Mouse (Mus musculus): ENCODE measurements around the gene Ankrd23. TPM values are rescaled to one million over a fixed set of nuclear protein-coding genes. Genes with fewer than 3 reads are reported as not detected.
A peak's percentile ranks its signal among the peaks of the same experiment; 100 is the strongest.

The Ankrd23 gene
- total and polyA plus RNA-seq, 2 experiments from 2014 or later = 34.2 to 93.8 TPM

- Histone ChIP-seq H3K27me3 (ENCODE audit: control insufficient read depth, insufficient read depth, low read length) (no peaks in the 10 kb centered on the region), H3K27ac (ENCODE audit: low read depth) (no peak overlapping the region), H3K9ac (replicated peaks; ENCODE audit: low read depth, low read length) (no peak overlapping the region), H3K9me3 (replicated peaks; ENCODE audit: control insufficient read depth, low read length) (no peaks in the 10 kb centered on the region), H3K4me2 (ENCODE audit: low read depth, low read length) (no peak overlapping the region), H3K36me3 (replicated peaks; ENCODE audit: control insufficient read depth, insufficient read depth, low read length) (no peaks in the 10 kb centered on the region), H3K4me1 (ENCODE audit: control insufficient read depth, insufficient read depth) (peaks cover 23% of the 10 kb centered on the region; the same call in 1 of the 2 replicates), H3K4me3 (ENCODE audit: low read depth, low read length) (no peak overlapping the region)
- no peak for DNase-seq (ENCODE audit: low spot score)
- 77% methylated on average over 4 of the region's 4 CpGs for WGBS
- TF ChIP-seq CTCF (IDR thresholded peaks at IDR 0.05; ENCODE audit: low read depth) = no peak
- TF ChIP-seq EP300 (IDR thresholded peaks at IDR 0.05; ENCODE audit: low read depth) = no peak
- no peak for ATAC-seq (ENCODE audit: insufficient read depth, low read depth)
Measured at GRCm38 (mm10) chr1:36563632-36564031, 26.9 kb upstream of the Ankrd23 start.

- no peaks in the 10 kb centered on the region for H3K27me3 ChIP-seq (ENCODE audit: control insufficient read depth, insufficient read depth, low read length)
- no peaks in the 10 kb centered on the region for H3K36me3 ChIP-seq (replicated peaks; ENCODE audit: control insufficient read depth, insufficient read depth, low read length)
- DNase-seq (ENCODE audit: low spot score) (no peak), ATAC-seq (ENCODE audit: insufficient read depth, low read depth) (no peak)
- no peak overlapping the region for H3K4me3 ChIP-seq (ENCODE audit: low read depth, low read length)
- no peak overlapping the region for H3K4me2 ChIP-seq (ENCODE audit: low read depth, low read length)
- H3K27ac ChIP-seq (ENCODE audit: low read depth) = no peak overlapping the region
- no peak overlapping the region for H3K9ac ChIP-seq (replicated peaks; ENCODE audit: low read depth, low read length)
- peaks cover 25% of the 10 kb centered on the region; the same call in 1 of the 2 replicates for H3K4me1 ChIP-seq (ENCODE audit: control insufficient read depth, insufficient read depth)
- TF ChIP-seq CTCF (IDR thresholded peaks at IDR 0.05; ENCODE audit: low read depth) (no peak), EP300 (IDR thresholded peaks at IDR 0.05; ENCODE audit: low read depth) (no peak)
- WGBS = 81% methylated on average over 2 of the region's 2 CpGs
- H3K9me3 ChIP-seq (replicated peaks; ENCODE audit: control insufficient read depth, low read length) = no peaks in the 10 kb centered on the region
Measured at GRCm38 (mm10) chr1:36563197-36563596, 26.5 kb upstream of the Ankrd23 start.

DNA sequence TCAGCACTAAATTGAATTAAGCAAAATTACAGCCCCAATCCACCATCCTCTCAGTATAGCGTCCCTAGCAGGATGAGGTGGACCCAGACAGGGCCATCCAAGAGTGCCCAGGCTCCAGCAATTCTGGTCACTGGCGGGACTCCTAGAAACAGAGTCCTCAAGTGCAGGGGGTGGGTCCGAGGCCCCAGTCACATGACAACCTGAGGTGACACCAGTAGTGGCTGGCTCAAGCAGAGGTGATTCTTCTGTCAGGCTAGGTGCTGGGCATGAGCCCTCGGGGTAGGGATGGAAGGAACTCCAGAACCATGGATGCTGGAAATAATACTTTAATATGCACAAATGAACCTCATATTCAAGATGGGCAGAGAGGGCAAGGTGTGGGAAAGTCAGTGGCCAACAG lies 25.7 kb upstream of the Ankrd23 start:
- H3K27ac ChIP-seq (ENCODE audit: low read depth) = no peak overlapping the region
- TF ChIP-seq EP300 (IDR thresholded peaks at IDR 0.05; ENCODE audit: low read depth) (no peak), CTCF (IDR thresholded peaks at IDR 0.05; ENCODE audit: low read depth) (no peak)
- WGBS = 54% methylated on average over 4 of the region's 4 CpGs

GRCm38 (mm10) chr1:36560903-36561302 lies 24.2 kb upstream of the Ankrd23 start:
- 61% methylated on average over 6 of the region's 6 CpGs for WGBS
- Histone ChIP-seq H3K4me3 (ENCODE audit: low read depth, low read length) (no peak overlapping the region), H3K9ac (replicated peaks; ENCODE audit: low read depth, low read length) (no peak overlapping the region), H3K27me3 (ENCODE audit: control insufficient read depth, insufficient read depth, low read length) (no peaks in the 10 kb centered on the region), H3K36me3 (replicated peaks; ENCODE audit: control insufficient read depth, insufficient read depth, low read length) (no peaks in the 10 kb centered on the region), H3K4me1 (ENCODE audit: control insufficient read depth, insufficient read depth) (peaks cover 26% of the 10 kb centered on the region; the same call in 1 of the 2 replicates), H3K4me2 (ENCODE audit: low read depth, low read length) (no peak overlapping the region), H3K9me3 (replicated peaks; ENCODE audit: control insufficient read depth, low read length) (no peaks in the 10 kb centered on the region), H3K27ac (ENCODE audit: low read depth) (no peak overlapping the region)
- TF ChIP-seq EP300 (IDR thresholded peaks at IDR 0.05; ENCODE audit: low read depth) (0 out of 2 replicates have a peak, but pooled peaks have one; percentile 38), CTCF (IDR thresholded peaks at IDR 0.05; ENCODE audit: low read depth) (no peak)
- DNase-seq (ENCODE audit: low spot score) (no peak), ATAC-seq (ENCODE audit: insufficient read depth, low read depth) (no peak)

More for the DNA sequence above, 25.7 kb upstream of the Ankrd23 start:
- Histone ChIP-seq H3K4me1 (ENCODE audit: control insufficient read depth, insufficient read depth) (peaks cover 25% of the 10 kb centered on the region; the same call in 1 of the 2 replicates), H3K36me3 (replicated peaks; ENCODE audit: control insufficient read depth, insufficient read depth, low read length) (no peaks in the 10 kb centered on the region), H3K9me3 (replicated peaks; ENCODE audit: control insufficient read depth, low read length) (no peaks in the 10 kb centered on the region), H3K4me3 (ENCODE audit: low read depth, low read length) (no peak overlapping the region), H3K9ac (replicated peaks; ENCODE audit: low read depth, low read length) (no peak overlapping the region), H3K4me2 (ENCODE audit: low read depth, low read length) (no peak overlapping the region), H3K27me3 (ENCODE audit: control insufficient read depth, insufficient read depth, low read length) (no peaks in the 10 kb centered on the region)
- no peak for ATAC-seq (ENCODE audit: insufficient read depth, low read depth)
- no peak for DNase-seq (ENCODE audit: low spot score)

- H3K27me3 ChIP-seq (ENCODE audit: control insufficient read depth, insufficient read depth, low read length) = no peaks in the 10 kb centered on the region
- H3K4me2 ChIP-seq (ENCODE audit: low read depth, low read length) = no peak overlapping the region
- DNase-seq (ENCODE audit: low spot score) = no peak
- no peaks in the 10 kb centered on the region for H3K9me3 ChIP-seq (replicated peaks; ENCODE audit: control insufficient read depth, low read length)
- peaks cover 34% of the 10 kb centered on the region; the same call in 1 of the 2 replicates for H3K4me1 ChIP-seq (ENCODE audit: control insufficient read depth, insufficient read depth)
- no peak overlapping the region for H3K9ac ChIP-seq (replicated peaks; ENCODE audit: low read depth, low read length)
- 65% methylated on average over 5 of the region's 5 CpGs for WGBS
- H3K4me3 ChIP-seq (ENCODE audit: low read depth, low read length) = no peak overlapping the region
- H3K27ac ChIP-seq (ENCODE audit: low read depth) = no peak overlapping the region
- TF ChIP-seq CTCF (IDR thresholded peaks at IDR 0.05; ENCODE audit: low read depth) (no peak), EP300 (IDR thresholded peaks at IDR 0.05; ENCODE audit: low read depth) (no peak)
- peaks cover under 1% of the 10 kb centered on the region; the same call in 1 of the 2 replicates for H3K36me3 ChIP-seq (replicated peaks; ENCODE audit: control insufficient read depth, insufficient read depth, low read length)
- no peak for ATAC-seq (ENCODE audit: insufficient read depth, low read depth)
Measured at GRCm38 (mm10) chr1:36559888-36560287, 23.2 kb upstream of the Ankrd23 start.

- Histone ChIP-seq H3K4me3 (ENCODE audit: low read depth, low read length) (0 out of 2 replicates have a peak overlapping the region, but pooled peaks have one; percentile 83), H3K4me1 (ENCODE audit: control insufficient read depth, insufficient read depth) (peaks cover 29% of the 10 kb centered on the region; the same call in 1 of the 2 replicates), H3K27me3 (ENCODE audit: control insufficient read depth, insufficient read depth, low read length) (no peaks in the 10 kb centered on the region), H3K9me3 (replicated peaks; ENCODE audit: control insufficient read depth, low read length) (no peaks in the 10 kb centered on the region), H3K27ac (ENCODE audit: low read depth) (peak overlapping the region; percentile 95), H3K9ac (replicated peaks; ENCODE audit: low read depth, low read length) (peak overlapping the region; percentile 83), H3K36me3 (replicated peaks; ENCODE audit: control insufficient read depth, insufficient read depth, low read length) (peaks cover 6% of the 10 kb centered on the region), H3K4me2 (ENCODE audit: low read depth, low read length) (peak overlapping the region; percentile 90)
- peak; percentile 21; the same call in 1 of the 2 replicates for TF ChIP-seq CTCF (IDR thresholded peaks at IDR 0.05; ENCODE audit: low read depth)
- TF ChIP-seq EP300 (IDR thresholded peaks at IDR 0.05; ENCODE audit: low read depth) = no peak
- DNase-seq (ENCODE audit: low spot score) = peak; percentile 62
- ATAC-seq (ENCODE audit: insufficient read depth, low read depth) = no peak
- WGBS = 20% methylated on average over 4 of the region's 4 CpGs
Measured at GRCm38 (mm10) chr1:36559256-36559655, 22.6 kb upstream of the Ankrd23 start.
